Mouse (Mus musculus): ENCODE measurements around the gene G6pc3. TPM values are rescaled to one million over a fixed set of nuclear protein-coding genes. Genes with fewer than 3 reads are reported as not detected.

The G6pc3 gene
- total RNA-seq (2023): 10 to 100 TPM; 21.0 to 22.3 TPM

DNA sequence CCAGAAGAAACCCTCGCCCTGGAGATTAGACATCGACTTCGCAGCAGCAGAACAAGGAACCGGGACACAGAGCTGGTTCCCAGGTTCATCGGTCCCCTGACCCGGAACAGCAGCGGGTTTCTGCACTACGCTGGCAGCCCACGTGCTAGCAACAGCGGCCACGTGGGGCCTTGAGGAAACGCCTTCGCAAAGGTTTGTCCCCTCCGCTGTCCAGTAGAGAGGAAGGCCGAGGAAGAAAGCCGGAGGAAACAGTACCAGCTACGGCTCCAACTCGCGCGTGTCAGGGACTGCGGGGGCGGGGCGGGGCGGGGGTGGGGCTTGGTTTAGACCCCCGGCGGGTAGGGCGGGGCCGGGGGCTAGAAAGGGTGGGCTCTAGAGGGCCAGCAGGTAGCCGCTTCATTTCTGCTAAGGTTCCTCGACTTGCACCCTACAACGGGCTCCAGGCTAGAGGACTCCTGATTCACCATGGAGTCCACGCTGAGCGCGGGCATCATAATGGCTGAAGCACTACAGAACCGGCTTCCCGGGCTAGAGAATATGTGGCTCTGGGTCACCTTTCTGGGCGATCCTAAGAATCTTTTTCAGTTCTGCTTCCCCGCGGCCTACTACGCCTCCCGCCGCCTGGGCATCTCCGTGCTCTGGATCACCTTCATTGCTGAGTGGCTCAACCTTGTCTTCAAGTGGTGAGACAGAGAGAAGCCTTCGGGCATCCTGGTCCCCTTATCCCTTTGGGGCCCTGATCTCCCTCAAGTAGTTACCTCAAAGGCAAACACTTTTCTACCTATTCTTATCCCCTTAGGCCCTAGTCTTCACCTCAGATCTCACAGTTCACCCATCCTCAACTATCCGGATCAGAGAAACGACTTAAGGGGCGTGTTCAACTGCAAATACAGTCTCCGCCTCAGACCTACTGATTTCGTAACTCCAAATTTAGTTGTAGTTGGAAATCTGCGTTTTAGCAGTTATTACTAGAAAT lies at the start of gene G6pc3:
G6pc3 (plus strand) TSS at position 160 of the 976 bp plus-strand sequence.

DNA sequence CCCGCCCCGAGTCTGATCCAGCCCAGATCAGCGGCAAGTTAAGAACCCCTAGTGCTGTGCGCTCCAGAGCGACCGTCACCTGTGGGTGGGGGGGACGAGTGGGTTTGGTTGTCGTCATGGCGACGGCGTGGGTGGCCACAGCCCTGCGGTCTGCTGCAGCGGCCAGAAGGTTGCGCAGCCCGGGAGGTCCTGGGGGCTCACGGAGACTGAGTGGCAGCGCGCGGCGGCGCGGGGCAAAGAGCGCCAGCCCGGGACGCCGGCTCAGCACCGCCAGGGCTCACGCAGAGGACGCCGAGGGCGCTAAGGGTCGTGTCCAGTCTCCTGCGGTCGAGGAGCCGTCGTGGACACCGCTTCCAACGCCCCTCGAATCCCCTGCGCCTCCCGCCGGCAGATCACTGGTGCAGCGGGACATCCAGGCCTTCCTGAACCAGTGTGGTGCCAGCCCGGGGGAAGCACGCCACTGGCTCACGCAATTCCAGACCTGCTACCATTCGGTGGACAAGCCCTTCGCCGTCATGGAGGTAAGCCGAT lies 43.9 kb upstream of the G6pc3 start, which contains the start of gene Nags:
Nags (plus strand) TSS at position 43 of the 531 bp plus-strand sequence.

DNA sequence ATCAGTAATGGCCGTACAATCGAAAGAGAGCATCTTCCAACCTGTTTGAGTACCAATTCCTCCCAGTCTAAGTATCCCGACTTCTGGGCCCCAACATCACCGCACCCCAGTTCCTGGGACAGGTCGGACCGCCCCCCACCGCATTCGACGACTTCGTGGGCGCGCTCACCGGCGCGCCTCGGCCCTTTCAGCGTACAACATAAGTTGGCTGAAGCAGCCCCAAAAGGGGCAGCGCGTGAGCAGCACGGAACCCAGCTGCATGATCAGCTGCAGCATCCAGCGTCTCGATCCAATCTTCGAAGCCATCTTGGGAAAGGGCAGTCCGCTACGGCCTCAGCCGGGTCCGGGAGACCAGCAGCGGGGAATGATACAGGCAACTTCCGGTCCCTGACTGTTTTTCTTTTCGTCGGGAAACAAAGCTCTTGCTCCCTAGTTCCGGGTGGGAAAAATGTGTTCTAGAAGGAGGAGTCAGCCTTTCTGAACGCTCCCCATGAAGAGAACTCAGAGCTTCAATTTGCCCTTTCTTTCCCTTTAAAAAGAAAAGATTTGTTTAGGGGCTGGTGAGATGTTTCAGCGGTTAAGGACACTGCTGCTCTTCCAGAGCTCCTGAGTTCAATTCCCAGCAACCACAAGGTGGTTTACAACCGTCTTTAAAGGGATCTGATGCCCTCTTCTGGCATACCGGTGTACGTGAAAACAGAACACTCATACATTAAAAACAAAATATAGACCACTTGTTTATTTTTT lies 33.2 kb upstream of the G6pc3 start, which contains the start of gene Tmem101:
Tmem101 (minus strand) TSS at position 366 of the 747 bp plus-strand sequence.

DNA sequence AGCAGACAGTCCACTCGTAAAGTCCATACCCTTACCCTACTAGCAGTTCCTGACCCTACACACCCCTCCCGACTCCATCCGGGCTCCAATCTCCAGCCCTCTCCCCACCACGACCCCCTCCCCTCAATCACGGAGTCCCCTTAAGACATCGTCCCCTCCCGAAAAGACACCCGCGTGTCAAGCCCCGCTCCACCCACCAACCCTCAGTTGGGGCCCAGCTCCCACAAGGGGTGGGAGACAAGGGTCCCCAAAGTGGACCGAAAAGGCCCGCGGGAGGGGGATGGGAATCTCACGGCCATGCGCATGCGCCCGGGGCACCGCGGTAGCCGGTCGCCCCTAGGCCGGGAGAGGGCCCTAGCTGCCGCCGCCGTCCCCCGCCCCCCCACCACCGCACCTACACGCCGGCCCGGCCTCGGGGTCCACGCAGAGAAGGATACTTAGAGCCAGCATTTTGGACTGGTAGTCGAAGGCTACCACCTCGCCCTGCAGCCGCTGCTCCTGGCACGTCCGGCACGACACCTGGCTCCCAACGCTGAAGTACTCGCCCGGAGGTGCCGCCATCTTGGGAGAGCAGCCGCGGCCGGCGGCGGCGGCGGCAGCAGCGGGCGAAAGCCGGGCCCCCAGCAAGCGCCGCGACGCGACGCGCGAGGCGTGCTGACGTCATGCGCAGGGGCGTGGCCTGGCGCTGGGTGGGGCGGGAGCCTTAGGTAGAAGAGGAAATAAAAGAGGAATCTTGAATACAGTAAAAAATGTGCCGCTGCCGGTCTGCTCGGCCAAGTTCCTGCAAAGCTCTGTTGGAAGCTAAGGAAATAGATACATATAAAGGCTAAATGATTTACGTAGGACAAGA lies 4.5 kb upstream of the G6pc3 start, which contains the start of gene Lsm12:
Lsm12 (minus strand) TSS at position 651 of the 850 bp plus-strand sequence.

DNA sequence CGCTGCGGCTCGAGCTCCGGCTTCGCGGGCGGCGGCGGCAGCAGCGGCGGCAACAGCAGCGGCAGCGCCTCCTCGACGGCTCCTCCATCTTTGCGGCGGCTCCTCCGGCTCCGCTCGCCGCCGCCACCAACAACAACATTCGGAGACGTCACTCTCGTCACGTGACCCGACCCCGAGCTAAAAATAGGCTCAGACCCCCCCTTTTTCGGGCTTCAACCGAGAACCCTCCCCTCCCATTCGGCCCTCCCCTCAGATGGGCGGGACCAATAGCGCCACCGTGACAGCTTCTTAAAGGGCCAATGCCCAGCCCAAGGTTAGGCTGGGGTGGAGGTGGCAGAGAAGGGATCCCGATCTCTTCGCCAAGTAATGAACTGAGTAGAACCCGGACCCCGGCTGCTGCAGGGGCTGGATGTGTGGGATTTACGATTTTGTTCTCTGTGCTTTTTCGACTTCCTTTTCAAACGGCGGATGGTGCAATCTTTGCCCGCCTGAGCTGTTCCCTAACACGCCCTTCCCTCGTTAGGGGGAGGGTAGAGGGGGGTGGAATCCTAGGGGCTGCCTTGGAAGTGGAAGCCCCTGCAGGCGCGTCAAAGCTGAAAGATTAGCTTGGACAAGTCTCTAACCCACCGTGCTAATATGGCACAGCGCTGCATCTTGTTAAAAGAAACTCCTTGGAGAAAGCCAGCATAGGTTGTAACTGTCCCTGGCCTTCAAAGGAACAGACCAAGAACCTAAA lies 40.8 kb downstream of the G6pc3 start, which contains the start of gene Hdac5:
Hdac5 (minus strand) TSS at position 161 of the 736 bp plus-strand sequence.

Other genes starting within 250 kb of the G6pc3 start
- gene Sost, start 222.6 kb upstream of the G6pc3 start, total RNA-seq (2023): not detected
- not detected for gene Cfap97d1, start 205.3 kb upstream of the G6pc3 start, total RNA-seq (2023)
- gene Dusp3, start 202.6 kb upstream of the G6pc3 start, total RNA-seq (2023): 10 to 100 TPM; 24.5 to 26.3 TPM
- gene Mpp3, start 161.2 kb upstream of the G6pc3 start, total RNA-seq (2023): not detected
- gene Cd300lg, start 148.1 kb upstream of the G6pc3 start, total RNA-seq (2023): 10 to 100 TPM; 20.9 to 21.3 TPM
- gene Mpp2, start 101.1 kb upstream of the G6pc3 start, total RNA-seq (2023): 1 to 10 TPM; 1.2 to 2.6 TPM
- not detected for gene Ppy, start 88.3 kb upstream of the G6pc3 start, total RNA-seq (2023)
- gene Pyy, start 81.8 kb upstream of the G6pc3 start, total RNA-seq (2023): not detected
- not detected for gene Nags, start 44.1 kb upstream of the G6pc3 start, total RNA-seq (2023)
- gene Tmem101, start 33.2 kb upstream of the G6pc3 start, total RNA-seq (2023): 1 to 10 TPM; 8.7 to 9.7 TPM
- gene Lsm12, start 4.3 kb upstream of the G6pc3 start, total RNA-seq (2023): 10 to 100 TPM; 34.9 to 35.5 TPM
- gene Hdac5, start 40.5 kb downstream of the G6pc3 start, total RNA-seq (2023): 100 to 1,000 TPM; 101 to 110 TPM
- gene BC030867, start 59.3 kb downstream of the G6pc3 start, total RNA-seq (2023): 1 to 10 TPM; 8.7 to 9.4 TPM
- under 1 TPM in 1 of 2 experiments, not detected in 1; 0.13 TPM for gene Asb16, start 79.1 kb downstream of the G6pc3 start, total RNA-seq (2023)
- 10 to 100 TPM; 44.9 to 45.2 TPM for gene Tmub2, start 95.3 kb downstream of the G6pc3 start, total RNA-seq (2023)
- gene Atxn7l3, start 107.0 kb downstream of the G6pc3 start, total RNA-seq (2023): 10 to 100 TPM; 54.9 to 66.5 TPM
- 10 to 100 TPM; 79.6 to 80.9 TPM for gene Ubtf, start 130.1 kb downstream of the G6pc3 start, total RNA-seq (2023)
- gene Slc4a1, start 176.6 kb downstream of the G6pc3 start, total RNA-seq (2023): 10 to 100 TPM; 42.9 to 79.0 TPM
- not detected for gene Rundc3a, start 203.8 kb downstream of the G6pc3 start, total RNA-seq (2023)
- 10 to 100 TPM; 44.2 to 50.6 TPM for gene Slc25a39, start 218.3 kb downstream of the G6pc3 start, total RNA-seq (2023)
- gene Grn, start 240.7 kb downstream of the G6pc3 start, total RNA-seq (2023): 100 to 1,000 TPM; 301 to 325 TPM